9 mouse cellular contexts compared by ENCODE assay signal in the genomic region with DNA sequence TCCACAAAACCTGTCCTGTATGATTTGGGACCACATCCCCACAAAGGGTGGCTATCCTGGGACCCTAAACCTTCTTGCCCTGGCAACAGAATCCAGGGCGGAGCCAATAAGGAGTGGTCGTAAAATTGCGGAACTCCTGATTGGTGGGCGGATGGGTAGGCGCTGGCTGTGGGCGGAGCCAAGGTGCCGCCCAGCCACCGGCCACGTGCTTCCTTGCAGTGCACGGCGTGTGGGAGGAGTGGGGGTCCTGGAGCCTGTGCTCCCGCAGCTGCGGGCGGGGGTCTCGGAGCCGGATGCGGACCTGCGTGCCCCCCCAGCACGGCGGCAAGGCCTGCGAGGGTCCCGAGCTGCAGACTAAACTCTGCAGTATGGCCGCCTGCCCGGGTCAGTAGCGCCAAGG. TPM values are rescaled to one million over a fixed set of nuclear protein-coding genes. Genes with fewer than 3 reads are reported as not detected.
DNase-seq lines count a peak whose midpoint lies in the region; ATAC-seq and TF ChIP-seq lines count a peak whose summit lies in the region.
"Had no signal": no experiment of that assay in that cellular context is flagged by ENCODE, and none has a peak within 500 bp of the region (broad histone marks: within the 10 kb centered on the region; RNA-seq: fewer than 3 reads in every experiment).

No protein-coding gene starts in this region.

- WGBS in kidney, postnatal 0 days, result 9% methylated on average over 25 of the region's 25 CpGs
- WGBS in embryonic facial prominence, embryonic 10.5 days, result 16% methylated on average over 25 of the region's 25 CpGs
- 14% methylated on average over 25 of the region's 25 CpGs for WGBS in intestine, embryonic 16.5 days
- WGBS in neural tube, embryonic 11.5 days, result 13% methylated on average over 25 of the region's 25 CpGs

- 0 out of 2 replicates have a peak overlapping the region, but pooled peaks have one; percentile 9 for H3K4me3 ChIP-seq in kidney, postnatal 0 days (replicated peaks; ENCODE audit: low read depth, low read length)
- H3K4me3 ChIP-seq in embryonic facial prominence, embryonic 10.5 days, result peak overlapping the region; percentile 56
- peak overlapping the region; percentile 36 for H3K4me3 ChIP-seq in intestine, embryonic 16.5 days (ENCODE audit: low read length)
- peak overlapping the region; percentile 20 for H3K4me3 ChIP-seq in neural tube, embryonic 11.5 days (ENCODE audit: low read depth, low read length)

- H3K36me3 ChIP-seq in kidney, postnatal 0 days (ENCODE audit: insufficient read depth, low read length), result no peaks in the 10 kb centered on the region
- H3K36me3 ChIP-seq in embryonic facial prominence, embryonic 10.5 days (replicated peaks), result no peaks in the 10 kb centered on the region
- no peaks in the 10 kb centered on the region for H3K36me3 ChIP-seq in intestine, embryonic 16.5 days (ENCODE audit: control insufficient read depth, insufficient read depth, low read length)
- no peaks in the 10 kb centered on the region for H3K36me3 ChIP-seq in neural tube, embryonic 11.5 days (ENCODE audit: control insufficient read depth, insufficient read depth, low read length)

- DNase-seq in kidney, postnatal 0 days (ENCODE audit: low spot score), result peak; percentile 39
- no peak for DNase-seq in kidney, adult 11 months
- peak; percentile 65 for DNase-seq in embryonic facial prominence, embryonic 10.5 days (ENCODE audit: low spot score)
- DNase-seq in neural tube, embryonic 11.5 days (ENCODE audit: low spot score), result no peak
- no peak for DNase-seq in spleen, postnatal 36 days (ENCODE audit: low spot score in 2 of 2)
- no peak for DNase-seq in adrenal gland, postnatal 36 days
- no peak for DNase-seq in cerebellum, postnatal 25 days
- DNase-seq: heart, postnatal 10 days had no signal

- no peaks in the 10 kb centered on the region for H3K9me3 ChIP-seq in kidney, postnatal 0 days (replicated peaks; ENCODE audit: low read length)
- H3K9me3 ChIP-seq in embryonic facial prominence, embryonic 10.5 days, result no peaks in the 10 kb centered on the region
- H3K9me3 ChIP-seq in intestine, embryonic 16.5 days (ENCODE audit: control insufficient read depth, low read length), result no peaks in the 10 kb centered on the region
- H3K9me3 ChIP-seq in neural tube, embryonic 11.5 days (ENCODE audit: control insufficient read depth, low read length), result no peaks in the 10 kb centered on the region

- TF ChIP-seq CTCF in kidney, postnatal 0 days (IDR thresholded peaks at IDR 0.05; ENCODE audit: low read depth), result no peak

- H3K9ac ChIP-seq in kidney, postnatal 0 days (ENCODE audit: low read depth, low read length), result no peak overlapping the region
- H3K9ac ChIP-seq in intestine, embryonic 16.5 days (ENCODE audit: low read depth, low read length), result peak overlapping the region; percentile 53
- H3K9ac ChIP-seq in neural tube, embryonic 11.5 days (ENCODE audit: low read length), result peak overlapping the region; percentile 39

- no peak for ATAC-seq in kidney, postnatal 0 days (replicated peaks; ENCODE audit: low FRiP score, low read depth)
- ATAC-seq in intestine, embryonic 16.5 days, result peak; percentile 45
- ATAC-seq in neural tube, embryonic 11.5 days (ENCODE audit: insufficient read depth, low FRiP score, low TSS enrichment), result no peak

- no peaks in the 10 kb centered on the region for H3K27me3 ChIP-seq in kidney, postnatal 0 days (ENCODE audit: insufficient read depth, low read length)
- peaks cover 78% of the 10 kb centered on the region for H3K27me3 ChIP-seq in embryonic facial prominence, embryonic 10.5 days (replicated peaks; ENCODE audit: low read depth, poor library complexity, severe bottlenecking)
- peaks cover 20% of the 10 kb centered on the region; the same call in 1 of the 2 replicates for H3K27me3 ChIP-seq in intestine, embryonic 16.5 days (replicated peaks; ENCODE audit: control insufficient read depth, insufficient read depth, low read length)
- H3K27me3 ChIP-seq in neural tube, embryonic 11.5 days (ENCODE audit: control insufficient read depth, insufficient read depth, low read length), result peaks cover 10% of the 10 kb centered on the region; the same call in 1 of the 2 replicates

- H3K4me1 ChIP-seq in kidney, postnatal 0 days (replicated peaks; ENCODE audit: insufficient read depth, low read length), result peaks cover 8% of the 10 kb centered on the region
- peaks cover 28% of the 10 kb centered on the region for H3K4me1 ChIP-seq in embryonic facial prominence, embryonic 10.5 days
- H3K4me1 ChIP-seq in intestine, embryonic 16.5 days (ENCODE audit: control insufficient read depth, insufficient read depth, low read length), result peaks cover 11% of the 10 kb centered on the region; the same call in 1 of the 2 replicates
- no peaks in the 10 kb centered on the region for H3K4me1 ChIP-seq in neural tube, embryonic 11.5 days (ENCODE audit: control insufficient read depth, insufficient read depth, low read length)

- H3K4me2 ChIP-seq in kidney, postnatal 0 days (ENCODE audit: low read length), result peak overlapping the region; percentile 51
- peak overlapping the region; percentile 65 for H3K4me2 ChIP-seq in intestine, embryonic 16.5 days (ENCODE audit: low read depth, low read length)
- H3K4me2 ChIP-seq in neural tube, embryonic 11.5 days (ENCODE audit: low read depth), result peak overlapping the region; percentile 43

- no peak overlapping the region for H3K27ac ChIP-seq in kidney, postnatal 0 days
- H3K27ac ChIP-seq in embryonic facial prominence, embryonic 10.5 days (replicated peaks), result peak overlapping the region; percentile 60
- H3K27ac ChIP-seq in intestine, embryonic 16.5 days (ENCODE audit: low read length), result no peak overlapping the region
- H3K27ac ChIP-seq in neural tube, embryonic 11.5 days (ENCODE audit: low read depth, low read length), result no peak overlapping the region

RNA-seq across cellular contexts. Expression of a gene that starts 21.9 kb away (rescaled TPM):
- 0.78 and 1.8 TPM in 2 replicates for polyA plus RNA-seq in kidney, postnatal 0 days (2015; fragmentation: Nextera tagmentation; extraction: Ambion mirVana)
- 1.1 and 1.2 TPM in 2 replicates for polyA plus RNA-seq in embryonic facial prominence, embryonic 10.5 days (2016; fragmentation: Nextera tagmentation; extraction: Ambion mirVana)
- 0.99 and 1.0 TPM in 2 replicates for polyA plus RNA-seq in intestine, embryonic 16.5 days (2015; fragmentation: Nextera tagmentation; extraction: Ambion mirVana)
- polyA plus RNA-seq in neural tube, embryonic 11.5 days (2014; fragmentation: Nextera tagmentation; extraction: Ambion mirVana), result 2.5 and 2.8 TPM in 2 replicates
- total RNA-seq in adrenal gland, postnatal 36 days (2021), result 10 to 100 TPM; 21.0 to 24.4 TPM

RNA-seq across cellular contexts. Expression of a gene that starts 41.1 kb away (rescaled TPM):
- polyA plus RNA-seq in kidney, postnatal 0 days (2015; fragmentation: Nextera tagmentation; extraction: Ambion mirVana), result 38.6 TPM in 2 replicates
- 4.7 and 7.2 TPM in 2 replicates for polyA plus RNA-seq in embryonic facial prominence, embryonic 10.5 days (2016; fragmentation: Nextera tagmentation; extraction: Ambion mirVana)
- polyA plus RNA-seq in intestine, embryonic 16.5 days (2015; fragmentation: Nextera tagmentation; extraction: Ambion mirVana), result 36.3 and 45.1 TPM in 2 replicates
- 3.7 and 5.2 TPM in 2 replicates for polyA plus RNA-seq in neural tube, embryonic 11.5 days (2014; fragmentation: Nextera tagmentation; extraction: Ambion mirVana)
- total RNA-seq in adrenal gland, postnatal 36 days (2021), result 10 to 100 TPM; 15.6 to 18.7 TPM

Comparison
In these comparisons a context has a peak if more than half of its experiments do, and no peak if none do; other contexts are left out.
1. DNase-seq: peak in kidney, postnatal 0 days (single experiment) and embryonic facial prominence, embryonic 10.5 days (single experiment); none in kidney, adult 11 months (single experiment), neural tube, embryonic 11.5 days (single experiment), spleen, postnatal 36 days (0 of 2), adrenal gland, postnatal 36 days (0 of 2) and cerebellum, postnatal 25 days (0 of 2).
2. Peak in every context shown above with its lines, with median percentiles within 50 percentile points of each other: H3K4me2 ChIP-seq and H3K4me3 ChIP-seq.